Mouse (Mus musculus): ENCODE results near the gene Abi3bp. TPM values are rescaled to one million over a fixed set of nuclear protein-coding genes. Genes with fewer than 3 reads are reported as not detected.

The Abi3bp gene
- total and polyA plus RNA-seq, 3 experiments = 0.03 TPM; not detected in 2

GRCm38 (mm10) chr16:56593581-56593980 is 115.9 kb downstream of the Abi3bp start:
- Histone ChIP-seq H3K36me3 (ENCODE audit: control insufficient read depth in 1 of 2, insufficient read depth in 2 of 2, low read length in 2 of 2) (no peaks in the 10 kb centered on the region), H3K9ac (ENCODE audit: control insufficient read depth, low read depth, low read length, poor library complexity, severe bottlenecking) (no peak overlapping the region), H3K9me3 (replicated peaks; ENCODE audit: insufficient read depth, low read length) (no peaks in the 10 kb centered on the region), H3K4me3 (ENCODE audit: control insufficient read depth in 1 of 2, insufficient read depth in 1 of 2, low read depth in 2 of 2, low read length in 2 of 2) (no peak overlapping the region), H3K27me3 (ENCODE audit: control insufficient read depth in 1 of 2, insufficient read depth in 2 of 2, low read length in 2 of 2) (no peaks in the 10 kb centered on the region), H3K27ac (ENCODE audit: control insufficient read depth, low read depth, low read length) (no peak overlapping the region), H3K79me2 (ENCODE audit: control insufficient read depth, insufficient read depth, low read length, poor library complexity) (no peaks in the 10 kb centered on the region), H3K4me1 (ENCODE audit: control insufficient read depth in 1 of 2, insufficient read depth in 2 of 2, low read length in 2 of 2) (no peaks in the 10 kb centered on the region)
- DNase-seq (ENCODE audit: low read depth, low spot score) = no peak
- TF ChIP-seq CHD1 (IDR thresholded peaks at IDR 0.05; ENCODE audit: low read depth, low read length) (no peak), MAFK (IDR thresholded peaks at IDR 0.05; ENCODE audit: borderline replicate concordance, low read depth, low read length) (no peak), E2F4 (IDR thresholded peaks at IDR 0.05; ENCODE audit: borderline replicate concordance, low read depth, low read length) (no peak), USF2 (IDR thresholded peaks at IDR 0.05; ENCODE audit: borderline replicate concordance in 1 of 2, insufficient read depth in 1 of 2, low read depth in 1 of 2, low read length in 2 of 2) (no peak), TBP (IDR thresholded peaks at IDR 0.05; ENCODE audit: low read depth, low read length) (no peak), TCF12 (IDR thresholded peaks at IDR 0.05; ENCODE audit: low read depth, low read length) (no peak), ELF1 (IDR thresholded peaks at IDR 0.05; ENCODE audit: low read depth, low read length) (no peak), NRF1 (IDR thresholded peaks at IDR 0.05; ENCODE audit: insufficient read depth, low read depth, low read length, poor library complexity, severe bottlenecking) (no peak), POLR2AphosphoS2 (IDR thresholded peaks at IDR 0.05; ENCODE audit: low read length) (no peak), EP300 (IDR thresholded peaks at IDR 0.05; ENCODE audit: low read depth in 1 of 2, low read length in 2 of 2) (no peak), MYB (IDR thresholded peaks at IDR 0.05; ENCODE audit: low read depth, low read length) (no peak)

GRCm38 (mm10) chr16:56594866-56595265 is 117.2 kb downstream of the Abi3bp start:
- Histone ChIP-seq H3K27ac (ENCODE audit: control insufficient read depth, low read depth, low read length) (no peak overlapping the region), H3K36me3 (ENCODE audit: control insufficient read depth in 1 of 2, insufficient read depth in 2 of 2, low read length in 2 of 2) (no peaks in the 10 kb centered on the region), H3K9me3 (replicated peaks; ENCODE audit: insufficient read depth, low read length) (no peaks in the 10 kb centered on the region), H3K4me1 (ENCODE audit: control insufficient read depth in 1 of 2, insufficient read depth in 2 of 2, low read length in 2 of 2) (no peaks in the 10 kb centered on the region), H3K4me3 (ENCODE audit: control insufficient read depth in 1 of 2, insufficient read depth in 1 of 2, low read depth in 2 of 2, low read length in 2 of 2) (no peak overlapping the region), H3K9ac (ENCODE audit: control insufficient read depth, low read depth, low read length, poor library complexity, severe bottlenecking) (no peak overlapping the region), H3K27me3 (ENCODE audit: control insufficient read depth in 1 of 2, insufficient read depth in 2 of 2, low read length in 2 of 2) (0 out of 4 replicates have a peak, but pooled peaks cover 0 to under 1% of the 10 kb centered on the region in 2 experiments), H3K79me2 (ENCODE audit: control insufficient read depth, insufficient read depth, low read length, poor library complexity) (no peaks in the 10 kb centered on the region)
- DNase-seq (ENCODE audit: low read depth, low spot score) = no peak
- TF ChIP-seq RCOR1 (IDR thresholded peaks at IDR 0.05; ENCODE audit: low read depth, low read length) (no peak), TCF12 (IDR thresholded peaks at IDR 0.05; ENCODE audit: low read depth, low read length) (no peak), NRF1 (IDR thresholded peaks at IDR 0.05; ENCODE audit: insufficient read depth, low read depth, low read length, poor library complexity, severe bottlenecking) (no peak), USF1 (IDR thresholded peaks at IDR 0.05; ENCODE audit: low read depth, low read length) (no peak), UBTF (IDR thresholded peaks at IDR 0.05; ENCODE audit: borderline replicate concordance, insufficient read depth, low read depth, low read length) (no peak), SIN3A (IDR thresholded peaks at IDR 0.05; ENCODE audit: low read length) (no peak), MYB (IDR thresholded peaks at IDR 0.05; ENCODE audit: low read depth, low read length) (no peak), E2F4 (IDR thresholded peaks at IDR 0.05; ENCODE audit: borderline replicate concordance, low read depth, low read length) (no peak), MAFK (IDR thresholded peaks at IDR 0.05; ENCODE audit: borderline replicate concordance, low read depth, low read length) (no peak), CHD2 (IDR thresholded peaks at IDR 0.05; ENCODE audit: low read length) (no peak)
